Mouse (Mus musculus): ENCODE data around the gene Yif1a.

DNA sequence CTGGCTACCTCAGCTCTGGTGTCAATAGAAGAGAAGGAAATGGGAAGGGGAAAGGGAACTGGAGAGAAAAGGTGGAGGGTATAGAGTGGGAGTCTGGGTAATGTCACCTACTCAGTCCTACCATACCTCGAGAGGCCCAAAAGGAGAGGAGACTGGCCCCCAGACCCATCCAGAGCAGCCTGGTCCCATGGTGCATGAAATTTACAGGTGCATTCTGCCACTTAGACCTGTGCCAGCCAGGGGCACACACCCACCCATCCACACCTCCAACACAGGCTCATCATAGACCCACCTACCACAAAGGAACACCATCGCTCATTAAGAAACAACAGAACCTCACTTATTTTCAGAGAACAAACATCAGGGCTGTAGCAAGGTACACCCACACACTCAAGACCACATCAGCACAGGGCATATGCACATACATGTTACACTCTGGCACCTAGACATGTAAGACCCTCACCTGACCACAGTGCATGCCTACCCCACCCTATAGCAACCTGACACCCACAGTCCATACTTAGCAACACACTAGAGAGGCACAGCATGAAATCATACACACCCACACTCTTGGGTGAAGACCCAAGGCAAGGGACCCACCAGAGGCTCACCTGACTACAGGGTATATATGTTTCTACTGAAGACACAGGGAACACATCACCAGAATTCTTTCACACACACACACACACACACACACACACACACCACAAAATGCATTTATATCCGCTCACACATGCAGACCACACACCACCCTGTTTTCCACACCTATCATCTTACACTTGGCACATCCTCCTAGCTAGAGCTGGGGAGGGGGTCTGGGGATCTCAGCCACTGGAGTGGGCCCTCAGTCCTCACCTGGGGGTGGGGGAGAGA lies 4.1 kb upstream of the Yif1a start:
- TF ChIP-seq CTCF (IDR thresholded peaks at IDR 0.05; ENCODE audit: low read depth) (no peak), EP300 (IDR thresholded peaks at IDR 0.05; ENCODE audit: low read depth) (no peak)
